Mouse (Mus musculus): ENCODE measurements around the gene Cdkal1.

- TF ChIP-seq POLR2A (IDR thresholded peaks at IDR 0.05; ENCODE audit: borderline replicate concordance, control insufficient read depth, low read depth, low read length) (no peak), CTCF (IDR thresholded peaks at IDR 0.05; ENCODE audit: control insufficient read depth, insufficient read depth, low read length) (no peak)
These were observed 499.9 kb downstream of the Cdkal1 start for GRCm38 (mm10) chr13:29355484-29356157.
